In genomic region chr16:97759681-97760080, GRCm38 (mm10) we compare ENCODE assay signal across 20 mouse cellular contexts. TPM values are rescaled to one million over a fixed set of nuclear protein-coding genes. Genes with fewer than 3 reads are reported as not detected.
DNase-seq lines count a peak whose midpoint lies in the region; ATAC-seq lines count a peak whose summit lies in the region.
"Had no signal": no experiment of that assay in that cellular context is flagged by ENCODE, and none has a peak within 500 bp of the region (broad histone marks: within the 10 kb centered on the region; RNA-seq: fewer than 3 reads in every experiment).

No protein-coding gene starts in this region.

- ATAC-seq in heart, embryonic 11.5 days (replicated peaks; ENCODE audit: insufficient number of reproducible peaks, low FRiP score, low TSS enrichment), result no peak
- peak; percentile 51; the same call in 1 of the 2 replicates for ATAC-seq in limb, embryonic 13.5 days (ENCODE audit: low FRiP score, low read depth)
- ATAC-seq in stomach, embryonic 15.5 days (ENCODE audit: insufficient read depth, low FRiP score, low read depth), result no peak
- ATAC-seq: forebrain, embryonic 14.5 days; inflammation-experienced regulatory T-cells, adult 6 months; liver, embryonic 12.5 days had no signal

- no peak overlapping the region for H3K4me2 ChIP-seq in heart, embryonic 11.5 days
- no peak overlapping the region for H3K4me2 ChIP-seq in limb, embryonic 13.5 days (replicated peaks)
- H3K4me2 ChIP-seq in stomach, embryonic 15.5 days, result 0 out of 2 replicates have a peak overlapping the region, but pooled peaks have one; percentile 5
- H3K4me2 ChIP-seq: embryonic facial prominence, embryonic 12.5 days; liver, embryonic 12.5 days had no signal

- H3K9me3 ChIP-seq in heart, embryonic 11.5 days (replicated peaks; ENCODE audit: control insufficient read depth, low read length), result no peaks in the 10 kb centered on the region
- no peaks in the 10 kb centered on the region for H3K9me3 ChIP-seq in limb, embryonic 13.5 days
- no peaks in the 10 kb centered on the region for H3K9me3 ChIP-seq in limb, embryonic 10.5 days (replicated peaks)
- no peaks in the 10 kb centered on the region for H3K9me3 ChIP-seq in stomach, embryonic 15.5 days
- H3K9me3 ChIP-seq: embryonic facial prominence, embryonic 12.5 days; liver, embryonic 12.5 days had no signal

- peak overlapping the region; percentile 41 for H3K27ac ChIP-seq in heart, embryonic 11.5 days (ENCODE audit: low read depth, low read length)
- H3K27ac ChIP-seq in limb, embryonic 13.5 days, result no peak overlapping the region
- H3K27ac ChIP-seq in limb, embryonic 10.5 days, result no peak overlapping the region
- peak overlapping the region; percentile 65 for H3K27ac ChIP-seq in stomach, embryonic 15.5 days
- H3K27ac ChIP-seq: embryonic facial prominence, embryonic 12.5 days; kidney, postnatal 0 days; liver, embryonic 12.5 days had no signal

- peaks cover 23% of the 10 kb centered on the region for H3K27me3 ChIP-seq in heart, embryonic 11.5 days (ENCODE audit: control insufficient read depth, insufficient read depth, low read length)
- peaks cover 45% of the 10 kb centered on the region for H3K27me3 ChIP-seq in limb, embryonic 13.5 days
- H3K27me3 ChIP-seq in limb, embryonic 10.5 days (ENCODE audit: low read depth, poor library complexity, severe bottlenecking), result peaks cover 59% of the 10 kb centered on the region
- peaks cover 17% of the 10 kb centered on the region; the same call in 1 of the 2 replicates for H3K27me3 ChIP-seq in stomach, embryonic 15.5 days (replicated peaks)

- no peaks in the 10 kb centered on the region for H3K36me3 ChIP-seq in heart, embryonic 11.5 days (ENCODE audit: control insufficient read depth, insufficient read depth, low read length)
- H3K36me3 ChIP-seq in limb, embryonic 13.5 days, result no peaks in the 10 kb centered on the region
- no peaks in the 10 kb centered on the region for H3K36me3 ChIP-seq in limb, embryonic 10.5 days
- no peaks in the 10 kb centered on the region for H3K36me3 ChIP-seq in stomach, embryonic 15.5 days
- H3K36me3 ChIP-seq: embryonic facial prominence, embryonic 12.5 days; liver, embryonic 12.5 days had no signal

- H3K4me3 ChIP-seq in heart, embryonic 11.5 days (ENCODE audit: low read depth, low read length), result no peak overlapping the region
- no peak overlapping the region for H3K4me3 ChIP-seq in limb, embryonic 13.5 days
- no peak overlapping the region for H3K4me3 ChIP-seq in limb, embryonic 10.5 days
- H3K4me3 ChIP-seq in stomach, embryonic 15.5 days (replicated peaks), result no peak overlapping the region
- H3K4me3 ChIP-seq: embryonic facial prominence, embryonic 12.5 days; liver, embryonic 12.5 days had no signal

- 21% methylated on average over 3 of the region's 3 CpGs for WGBS in heart, embryonic 11.5 days (ENCODE audit: insufficient replicate concordance)
- 36% methylated on average over 3 of the region's 3 CpGs for WGBS in limb, embryonic 13.5 days
- 44% methylated on average over 3 of the region's 3 CpGs for WGBS in limb, embryonic 10.5 days
- WGBS in stomach, embryonic 15.5 days, result 26% methylated on average over 3 of the region's 3 CpGs

- peaks cover 12% of the 10 kb centered on the region for H3K4me1 ChIP-seq in heart, embryonic 11.5 days (ENCODE audit: control insufficient read depth, insufficient read depth, low read length)
- peaks cover 16% of the 10 kb centered on the region for H3K4me1 ChIP-seq in limb, embryonic 13.5 days
- H3K4me1 ChIP-seq in limb, embryonic 10.5 days, result peaks cover 14% of the 10 kb centered on the region
- peaks cover 16% of the 10 kb centered on the region for H3K4me1 ChIP-seq in stomach, embryonic 15.5 days
- H3K4me1 ChIP-seq: liver, embryonic 12.5 days had no signal

- DNase-seq in heart, adult 8-10 months (ENCODE audit: low spot score), result no peak
- no peak for DNase-seq in limb, embryonic 10.5 days (ENCODE audit: low spot score)
- peak; percentile 40 for DNase-seq in fat pad, adult 2 months (ENCODE audit: extremely low read depth, low read depth, low spot score)
- no peak for DNase-seq in spleen, adult 12 weeks (ENCODE audit: low spot score)
- DNase-seq in layer of hippocampus, adult 18-20 months (ENCODE audit: low spot score in 2 of 2), result no peak
- DNase-seq: B cell, adult 2 months; cerebellum, adult 11-12 months; cerebellum, postnatal 36 days; lung, postnatal 10 days; thymus, postnatal 4 days had no signal

- no peak overlapping the region for H3K9ac ChIP-seq in heart, embryonic 11.5 days (ENCODE audit: low read depth, low read length)
- no peak overlapping the region for H3K9ac ChIP-seq in limb, embryonic 13.5 days
- H3K9ac ChIP-seq in stomach, embryonic 15.5 days, result no peak overlapping the region
- H3K9ac ChIP-seq: embryonic facial prominence, embryonic 12.5 days; liver, embryonic 12.5 days had no signal

RNA-seq across cellular contexts. Expression of gene Ripk4, which starts 3.9 kb away (rescaled TPM):
- polyA plus RNA-seq in heart, embryonic 11.5 days (2014; fragmentation: Nextera tagmentation; extraction: Ambion mirVana), result 1.7 and 2.0 TPM in 2 replicates
- total RNA-seq in heart, adult 8-10 months (2022), result under 1 TPM; 0.06 to 0.22 (median 0.19) TPM
- polyA plus RNA-seq in limb, embryonic 13.5 days (2015; fragmentation: Nextera tagmentation; extraction: Ambion mirVana), result 7.7 and 9.8 TPM in 2 replicates
- 4.9 and 5.3 TPM in 2 replicates for polyA plus RNA-seq in limb, embryonic 10.5 days (2016; fragmentation: Nextera tagmentation; extraction: Ambion mirVana)
- polyA plus RNA-seq in stomach, embryonic 15.5 days (2015; fragmentation: Nextera tagmentation; extraction: Ambion mirVana), result 24.0 and 27.1 TPM in 2 replicates
- 1 to 10 TPM in 1 of 2 experiments, under 1 TPM in 1; 0.92 to 1.3 TPM for total RNA-seq in layer of hippocampus, adult 18-20 months (2021)
- total RNA-seq: hematopoietic stem cell, adult 5-6 weeks; megakaryocyte-erythroid progenitor cell, adult 5-6 weeks had no signal

Comparison
In these comparisons a context has a peak if more than half of its experiments do, and no peak if none do; other contexts are left out.
1. H3K27ac ChIP-seq: peak in heart, embryonic 11.5 days (single experiment) and stomach, embryonic 15.5 days (single experiment); none in limb, embryonic 13.5 days (single experiment) and limb, embryonic 10.5 days (single experiment).